16 mouse cellular contexts compared by ENCODE assay signal in genomic region chr7:96035456-96035855, GRCm38 (mm10).
"Had no signal": no experiment of that assay in that cellular context is flagged by ENCODE, and none has a peak within 500 bp of the region (broad histone marks: within the 10 kb centered on the region; RNA-seq: fewer than 3 reads in every experiment).

No protein-coding gene starts in this region.

- H3K4me3 ChIP-seq: left cerebral cortex, adult 2 months; limb, embryonic 10.5 days; liver, embryonic 15.5 days; megakaryocyte, embryonic 14.5 days; midbrain, embryonic 15.5 days; neural tube, embryonic 13.5 days; stomach, embryonic 15.5 days had no signal

- H3K9ac ChIP-seq: liver, embryonic 15.5 days; lung, embryonic 14.5 days; midbrain, embryonic 15.5 days; neural tube, embryonic 13.5 days; stomach, embryonic 15.5 days had no signal

- H3K27ac ChIP-seq: left cerebral cortex, adult 2 months; limb, embryonic 10.5 days; liver, embryonic 15.5 days; macrophage; midbrain, embryonic 15.5 days; neural tube, embryonic 13.5 days; stomach, embryonic 15.5 days had no signal

- DNase-seq: lung, embryonic 14.5 days; lung, postnatal 14 days; retina, postnatal 1 day; thymus, adult 2 months; thymus, postnatal 36 days had no signal

- H3K36me3 ChIP-seq: limb, embryonic 10.5 days; liver, embryonic 15.5 days; midbrain, embryonic 15.5 days; neural tube, embryonic 13.5 days; stomach, embryonic 15.5 days had no signal

- H3K4me2 ChIP-seq: liver, embryonic 11.5 days; liver, embryonic 15.5 days; lung, embryonic 14.5 days; midbrain, embryonic 11.5 days; midbrain, embryonic 15.5 days; neural tube, embryonic 13.5 days; stomach, embryonic 15.5 days had no signal

- H3K27me3 ChIP-seq: liver, embryonic 15.5 days; megakaryocyte, embryonic 14.5 days; midbrain, embryonic 15.5 days; neural tube, embryonic 13.5 days; stomach, embryonic 15.5 days had no signal

- H3K9me3 ChIP-seq: limb, embryonic 10.5 days; liver, embryonic 15.5 days; midbrain, embryonic 15.5 days; neural tube, embryonic 13.5 days; stomach, embryonic 15.5 days had no signal

- H3K4me1 ChIP-seq: limb, embryonic 10.5 days; liver, embryonic 15.5 days; megakaryocyte, embryonic 14.5 days; midbrain, embryonic 15.5 days; neural tube, embryonic 13.5 days; stomach, embryonic 15.5 days had no signal

- ATAC-seq: intestine, postnatal 0 days; midbrain, embryonic 15.5 days had no signal
